Mouse (Mus musculus): ENCODE results near the gene Tnrc6b. TPM values are rescaled to one million over a fixed set of nuclear protein-coding genes. Genes with fewer than 3 reads are reported as not detected.

Tnrc6b gene
- total RNA-seq, 2 experiments from 2014 or later, result 138 to 245 TPM

Other genes starting within 250 kb of the Tnrc6b start
- not detected in 2 replicates for gene Enthd1, start 146.2 kb upstream of the Tnrc6b start, total RNA-seq (2015; ENCODE audit: low replicate concordance)
- not detected in 2 replicates for gene Enthd1, start 146.2 kb upstream of the Tnrc6b start, total RNA-seq (2017; ENCODE audit: low replicate concordance)
- 138 and 159 TPM in 2 replicates for gene Grap2, start 138.7 kb upstream of the Tnrc6b start, total RNA-seq (2015; ENCODE audit: low replicate concordance)
- 126 and 164 TPM in 2 replicates for gene Grap2, start 138.7 kb upstream of the Tnrc6b start, total RNA-seq (2017; ENCODE audit: low replicate concordance)
- gene Fam83f, start 39.5 kb upstream of the Tnrc6b start, total RNA-seq (2015; ENCODE audit: low replicate concordance), result not detected in 2 replicates
- gene Fam83f, start 39.5 kb upstream of the Tnrc6b start, total RNA-seq (2017; ENCODE audit: low replicate concordance), result 0.98 TPM in 1 of 2 replicates, not detected in the other
- 9.6 and 13.2 TPM in 2 replicates for gene Adsl, start 237.2 kb downstream of the Tnrc6b start, total RNA-seq (2015; ENCODE audit: low replicate concordance)
- 20.2 and 29.2 TPM in 2 replicates for gene Adsl, start 237.2 kb downstream of the Tnrc6b start, total RNA-seq (2017; ENCODE audit: low replicate concordance)